Mouse (Mus musculus) ovary, adult 18-20 months (tissue): ENCODE results near the gene Lclat1.
A peak's percentile ranks its signal among the peaks of the same experiment; 100 is the strongest.

Experiments used
- DNase-seq: peaks from one replicate; pipeline ENCODE4 v3.0.0; 2022; ENCODE audit warnings: low spot score, mixed read lengths

Gene Lclat1

GRCm38 (mm10) chr17:73107158-73108157 is at the start of gene Lclat1:
TSS of gene Lclat1 (plus strand) at chr17:73107985.
- DNase-seq: peak; percentile 93

- no peak for DNase-seq
Measured at GRCm38 (mm10) chr17:73058319-73058718, 49.5 kb upstream of the Lclat1 start.

GRCm38 (mm10) chr17:73060224-73060896 is 47.4 kb upstream of the Lclat1 start:
- DNase-seq: no peak

- no peak for DNase-seq
Measured at GRCm38 (mm10) chr17:73060897-73061252, 46.9 kb upstream of the Lclat1 start.

GRCm38 (mm10) chr17:73062701-73063100 is 45.1 kb upstream of the Lclat1 start:
- DNase-seq: no peak

GRCm38 (mm10) chr17:73063299-73063698 is 44.5 kb upstream of the Lclat1 start:
- DNase-seq: no peak

GRCm38 (mm10) chr17:73063781-73064180 is 44.0 kb upstream of the Lclat1 start:
- no peak for DNase-seq

- no peak for DNase-seq
Measured at GRCm38 (mm10) chr17:73066387-73067169, 41.2 kb upstream of the Lclat1 start.

GRCm38 (mm10) chr17:73067423-73067822 is 40.4 kb upstream of the Lclat1 start:
- no peak for DNase-seq

GRCm38 (mm10) chr17:73068321-73068992 is 39.3 kb upstream of the Lclat1 start:
- DNase-seq: no peak

- no peak for DNase-seq
Measured at GRCm38 (mm10) chr17:73070466-73070865, 37.3 kb upstream of the Lclat1 start.

GRCm38 (mm10) chr17:73071725-73072263 is 36.0 kb upstream of the Lclat1 start:
- no peak for DNase-seq

GRCm38 (mm10) chr17:73072286-73072685 is 35.5 kb upstream of the Lclat1 start:
- DNase-seq: peak; percentile 71

- DNase-seq: no peak
Measured at GRCm38 (mm10) chr17:73074631-73075030, 33.2 kb upstream of the Lclat1 start.

- DNase-seq: no peak
Measured at GRCm38 (mm10) chr17:73075238-73075890, 32.4 kb upstream of the Lclat1 start.

- DNase-seq: no peak
Measured at GRCm38 (mm10) chr17:73077638-73078037, 30.1 kb upstream of the Lclat1 start.

GRCm38 (mm10) chr17:73081360-73082133 is 26.2 kb upstream of the Lclat1 start:
- no peak for DNase-seq

- no peak for DNase-seq
Measured at GRCm38 (mm10) chr17:73082506-73083196, 25.1 kb upstream of the Lclat1 start.
